Mouse (Mus musculus) layer of hippocampus, adult 11-12 months (tissue): ENCODE results near the gene Ttc27.
"Not testable (repeated sequence)": the region's sequence is repeated elsewhere in the genome, so short reads cannot be mapped to it uniquely, and the experiment has no call there.

Source experiments
- DNase-seq: peaks from one replicate; pipeline ENCODE4 v3.0.0; 2022; ENCODE audit warnings: low spot score

Gene Ttc27

GRCm38 (mm10) chr17:74717618-74718151 is at the start of gene Ttc27:
Gene Ttc27, plus strand, starts transcription at chr17:74717732.
- DNase-seq, result peak; percentile 96

- no peak for DNase-seq
Observed at GRCm38 (mm10) chr17:74668010-74668409, 49.5 kb upstream of the Ttc27 start.

- no peak for DNase-seq
Observed at GRCm38 (mm10) chr17:74670031-74670430, 47.5 kb upstream of the Ttc27 start.

GRCm38 (mm10) chr17:74672446-74672845 is 45.1 kb upstream of the Ttc27 start:
- no peak for DNase-seq

GRCm38 (mm10) chr17:74673251-74673650 is 44.3 kb upstream of the Ttc27 start:
- peak; percentile 54 for DNase-seq

GRCm38 (mm10) chr17:74678061-74678460 is 39.5 kb upstream of the Ttc27 start:
- no peak for DNase-seq

- DNase-seq, result no peak
Observed at GRCm38 (mm10) chr17:74684927-74685326, 32.6 kb upstream of the Ttc27 start.

GRCm38 (mm10) chr17:74688555-74688954 is 29.0 kb upstream of the Ttc27 start:
- DNase-seq, result no peak

GRCm38 (mm10) chr17:74689406-74689805 is 28.1 kb upstream of the Ttc27 start:
- DNase-seq, result no peak

GRCm38 (mm10) chr17:74701661-74702060 is 15.9 kb upstream of the Ttc27 start:
- not testable (repeated sequence) for DNase-seq

GRCm38 (mm10) chr17:74705480-74705879 is 12.1 kb upstream of the Ttc27 start:
- no peak for DNase-seq

GRCm38 (mm10) chr17:74706593-74706992 is 10.9 kb upstream of the Ttc27 start:
- DNase-seq, result no peak

- no peak for DNase-seq
Observed at GRCm38 (mm10) chr17:74707637-74708152, 9.8 kb upstream of the Ttc27 start.

GRCm38 (mm10) chr17:74710731-74711130 is 6.8 kb upstream of the Ttc27 start:
- no peak for DNase-seq

GRCm38 (mm10) chr17:74711627-74712026 is 5.9 kb upstream of the Ttc27 start:
- no peak for DNase-seq

GRCm38 (mm10) chr17:74715128-74715527 is 2.4 kb upstream of the Ttc27 start:
- no peak for DNase-seq

- no peak for DNase-seq
Observed at GRCm38 (mm10) chr17:74715724-74716123, 1.8 kb upstream of the Ttc27 start.

- no peak for DNase-seq
Observed at GRCm38 (mm10) chr17:74716643-74717042, 889 bp upstream of the Ttc27 start.

- DNase-seq, result no peak
Observed at GRCm38 (mm10) chr17:74717091-74717617, 378 bp upstream of the Ttc27 start.

GRCm38 (mm10) chr17:74732872-74733271 is 15.3 kb downstream of the Ttc27 start:
- no peak for DNase-seq

- DNase-seq, result no peak
Observed at GRCm38 (mm10) chr17:74735392-74735791, 17.9 kb downstream of the Ttc27 start.

GRCm38 (mm10) chr17:74749659-74750058 is 32.1 kb downstream of the Ttc27 start:
- DNase-seq, result no peak

GRCm38 (mm10) chr17:74751026-74751425 is 33.5 kb downstream of the Ttc27 start:
- DNase-seq, result no peak
